Mouse (Mus musculus) midbrain, embryonic 15.5 days (tissue): ENCODE results near the gene Zfp367. TPM values are rescaled to one million over a fixed set of nuclear protein-coding genes. Genes with fewer than 3 reads are reported as not detected.

Experiments used
- ATAC-seq: fragments of 200-750 bp; cut with Nextera tagmentation; replicated peaks from 2 replicates; pipeline ENCODE4 v1.8.0; 2017; ENCODE audit warnings: moderate TSS enrichment
- H3K27ac ChIP-seq: fragments of 300-500 bp; sonication (generic); 2 replicates; pipeline ENCODE4 v1.5.1; 2015; ENCODE audit warnings: mild to moderate bottlenecking, inconsistent platforms
- H3K27me3 ChIP-seq: fragments of 300-500 bp; sonication (generic); replicated peaks from 2 replicates; pipeline ENCODE4 v1.6.1; 2015; ENCODE audit warnings: inconsistent platforms
- H3K36me3 ChIP-seq: fragments of 300-500 bp; sonication (generic); replicated peaks from 2 replicates; pipeline ENCODE4 v1.6.1; 2015; ENCODE audit warnings: inconsistent platforms
- H3K4me1 ChIP-seq: fragments of 300-500 bp; sonication (generic); 2 replicates; pipeline ENCODE4 v1.6.1; 2015; ENCODE audit warnings: inconsistent platforms
- H3K4me2 ChIP-seq: fragments of 300-500 bp; sonication (generic); 2 replicates; pipeline ENCODE4 v1.6.1; 2015; ENCODE audit warnings: inconsistent platforms, mild to moderate bottlenecking, moderate library complexity
- H3K4me3 ChIP-seq: fragments of 300-500 bp; sonication (generic); 2 replicates; pipeline ENCODE4 v1.5.1; 2015; ENCODE audit warnings: mild to moderate bottlenecking, inconsistent platforms
- H3K9ac ChIP-seq: fragments of 300-500 bp; sonication (generic); 2 replicates; pipeline ENCODE4 v1.6.1; 2015; ENCODE audit warnings: mild to moderate bottlenecking, inconsistent platforms
- H3K9me3 ChIP-seq: fragments of 300-500 bp; sonication (generic); 2 replicates; pipeline ENCODE4 v1.6.1; 2016; ENCODE audit warnings: inconsistent platforms
- WGBS: fragments of 180-500 bp; shearing (Covaris S2); methylation state at CpG from one replicate; pipeline ENCODE4 v1.1.7; 2015; ENCODE audit warnings: mixed read lengths; 5-methylcytosine and 5-hydroxymethylcytosine counted together
- polyA plus RNA-seq: library from polyadenylated mRNA; unstranded; fragments of >200 nt; fragmentation: Nextera tagmentation; extraction: Ambion mirVana; gene quantifications from 2 replicates; pipeline ENCODE4 v1.2.1, GENCODE M21; 2015

Zfp367 gene
- polyA plus RNA-seq, 1 experiment from 2014 or later: 4.9 TPM

GRCm38 (mm10) chr13:64107535-64107934, 45.5 kb downstream of the Zfp367 start:
- peak; percentile 45; the same call in 1 of the 2 replicates for ATAC-seq
- Histone ChIP-seq H3K9me3 (no peaks in the 10 kb centered on the region), H3K4me1 (no peaks in the 10 kb centered on the region), H3K9ac (no peak overlapping the region), H3K27me3 (no peaks in the 10 kb centered on the region), H3K4me2 (no peak overlapping the region), H3K4me3 (no peak overlapping the region), H3K27ac (no peak overlapping the region), H3K36me3 (no peaks in the 10 kb centered on the region)
- WGBS: 17% methylated on average over 8 of the region's 8 CpGs

GRCm38 (mm10) chr13:64107105-64107504, 45.9 kb downstream of the Zfp367 start:
- Histone ChIP-seq H3K27me3 (no peaks in the 10 kb centered on the region), H3K36me3 (no peaks in the 10 kb centered on the region), H3K4me1 (no peaks in the 10 kb centered on the region), H3K9me3 (no peaks in the 10 kb centered on the region), H3K4me3 (no peak overlapping the region), H3K9ac (no peak overlapping the region), H3K27ac (no peak overlapping the region), H3K4me2 (no peak overlapping the region)
- ATAC-seq: no peak
- 34% methylated on average over 3 of the region's 3 CpGs for WGBS

- Histone ChIP-seq H3K27me3 (no peaks in the 10 kb centered on the region), H3K36me3 (no peaks in the 10 kb centered on the region), H3K9ac (no peak overlapping the region), H3K4me2 (no peak overlapping the region), H3K9me3 (no peaks in the 10 kb centered on the region), H3K4me3 (no peak overlapping the region), H3K27ac (no peak overlapping the region), H3K4me1 (no peaks in the 10 kb centered on the region)
- ATAC-seq: no peak
- 92% methylated on average over 3 of the region's 3 CpGs for WGBS
These were observed 47.3 kb downstream of the Zfp367 start for GRCm38 (mm10) chr13:64105690-64106089.

GRCm38 (mm10) chr13:64100186-64100585, 52.8 kb downstream of the Zfp367 start:
- Histone ChIP-seq H3K9me3 (no peaks in the 10 kb centered on the region), H3K4me1 (no peaks in the 10 kb centered on the region), H3K27ac (no peak overlapping the region), H3K27me3 (no peaks in the 10 kb centered on the region), H3K9ac (no peak overlapping the region), H3K4me2 (no peak overlapping the region), H3K4me3 (no peak overlapping the region), H3K36me3 (no peaks in the 10 kb centered on the region)
- 71% methylated on average over 3 of the region's 3 CpGs for WGBS
- ATAC-seq: no peak; the same call in 1 of the 2 replicates

GRCm38 (mm10) chr13:64098992-64099391, 54.0 kb downstream of the Zfp367 start:
- H3K9ac ChIP-seq: no peak overlapping the region
- no peaks in the 10 kb centered on the region for H3K9me3 ChIP-seq
- H3K4me2 ChIP-seq: no peak overlapping the region
- no peaks in the 10 kb centered on the region for H3K36me3 ChIP-seq
- no peak for ATAC-seq
- H3K4me3 ChIP-seq: no peak overlapping the region
- no peaks in the 10 kb centered on the region for H3K4me1 ChIP-seq
- 76% methylated on average over 9 of the region's 9 CpGs for WGBS
- H3K27me3 ChIP-seq: no peaks in the 10 kb centered on the region
- H3K27ac ChIP-seq: no peak overlapping the region

GRCm38 (mm10) chr13:64093341-64093740, 59.7 kb downstream of the Zfp367 start:
- H3K9me3 ChIP-seq: no peaks in the 10 kb centered on the region
- ATAC-seq: 0 out of 2 replicates have a peak, but pooled peaks have one; percentile 52
- H3K4me2 ChIP-seq: no peak overlapping the region
- H3K27me3 ChIP-seq: no peaks in the 10 kb centered on the region
- H3K4me1 ChIP-seq: no peaks in the 10 kb centered on the region
- no peaks in the 10 kb centered on the region for H3K36me3 ChIP-seq
- no peak overlapping the region for H3K4me3 ChIP-seq
- H3K9ac ChIP-seq: no peak overlapping the region
- 2% methylated on average over 1 of the region's 1 CpGs for WGBS
- H3K27ac ChIP-seq: no peak overlapping the region

- Histone ChIP-seq H3K4me3 (no peak overlapping the region), H3K36me3 (no peaks in the 10 kb centered on the region), H3K27me3 (no peaks in the 10 kb centered on the region), H3K4me2 (no peak overlapping the region), H3K27ac (no peak overlapping the region), H3K4me1 (no peaks in the 10 kb centered on the region), H3K9ac (no peak overlapping the region), H3K9me3 (no peaks in the 10 kb centered on the region)
- 0 out of 2 replicates have a peak, but pooled peaks have one; percentile 42 for ATAC-seq
- 71% methylated on average over 6 of the region's 6 CpGs for whole genome bisulfite sequencing
These were observed 60.2 kb downstream of the Zfp367 start for GRCm38 (mm10) chr13:64092752-64093151.

GRCm38 (mm10) chr13:64092141-64092540, 60.9 kb downstream of the Zfp367 start:
- H3K4me2 ChIP-seq: no peak overlapping the region
- H3K27ac ChIP-seq: no peak overlapping the region
- 69% methylated on average over 3 of the region's 3 CpGs for WGBS
- H3K27me3 ChIP-seq: no peaks in the 10 kb centered on the region
- no peak overlapping the region for H3K9ac ChIP-seq
- H3K9me3 ChIP-seq: no peaks in the 10 kb centered on the region
- no peak overlapping the region for H3K4me3 ChIP-seq
- no peaks in the 10 kb centered on the region for H3K36me3 ChIP-seq
- H3K4me1 ChIP-seq: no peaks in the 10 kb centered on the region
- no peak for ATAC-seq

GRCm38 (mm10) chr13:64091006-64091405, 62.0 kb downstream of the Zfp367 start:
- H3K36me3 ChIP-seq: no peaks in the 10 kb centered on the region
- 52% methylated on average over 7 of the region's 7 CpGs for WGBS
- no peak for ATAC-seq
- H3K27me3 ChIP-seq: no peaks in the 10 kb centered on the region
- no peak overlapping the region for H3K9ac ChIP-seq
- H3K4me1 ChIP-seq: no peaks in the 10 kb centered on the region
- no peaks in the 10 kb centered on the region for H3K9me3 ChIP-seq
- H3K4me3 ChIP-seq: no peak overlapping the region
- H3K27ac ChIP-seq: no peak overlapping the region
- H3K4me2 ChIP-seq: no peak overlapping the region

- Histone ChIP-seq H3K4me2 (no peak overlapping the region), H3K9me3 (no peaks in the 10 kb centered on the region), H3K27ac (no peak overlapping the region), H3K27me3 (no peaks in the 10 kb centered on the region), H3K36me3 (no peaks in the 10 kb centered on the region), H3K4me3 (no peak overlapping the region), H3K4me1 (no peaks in the 10 kb centered on the region), H3K9ac (no peak overlapping the region)
- 86% methylated on average over 5 of the region's 5 CpGs for WGBS
- no peak for ATAC-seq
These were observed 62.7 kb downstream of the Zfp367 start for GRCm38 (mm10) chr13:64090278-64090677.

GRCm38 (mm10) chr13:64089130-64089529, 63.9 kb downstream of the Zfp367 start, which contains the start of gene Hsd17b3:
Gene Hsd17b3, minus strand, starts transcription at chr13:64089230.
- H3K36me3 ChIP-seq: no peaks in the 10 kb centered on the region
- H3K27ac ChIP-seq: no peak within 1 kb of the TSS
- H3K9me3 ChIP-seq: no peaks in the 10 kb centered on the region
- ATAC-seq: no peak
- H3K4me3 ChIP-seq: no peak within 1 kb of the TSS
- H3K4me2 ChIP-seq: no peak within 1 kb of the TSS
- H3K4me1 ChIP-seq: no peaks in the 10 kb centered on the region
- 83% methylated on average over 4 of the region's 4 CpGs for whole genome bisulfite sequencing
- H3K9ac ChIP-seq: no peak within 1 kb of the TSS
- H3K27me3 ChIP-seq: no peaks in the 10 kb centered on the region

- Histone ChIP-seq H3K9me3 (no peaks in the 10 kb centered on the region), H3K27ac (no peak overlapping the region), H3K4me1 (no peaks in the 10 kb centered on the region), H3K36me3 (no peaks in the 10 kb centered on the region), H3K4me2 (no peak overlapping the region), H3K9ac (no peak overlapping the region), H3K27me3 (no peaks in the 10 kb centered on the region), H3K4me3 (no peak overlapping the region)
- no peak for ATAC-seq
- WGBS: 87% methylated on average over 7 of the region's 7 CpGs
These were observed 64.9 kb downstream of the Zfp367 start for GRCm38 (mm10) chr13:64088057-64088456.

- Histone ChIP-seq H3K27ac (no peak overlapping the region), H3K9ac (no peak overlapping the region), H3K36me3 (no peaks in the 10 kb centered on the region), H3K9me3 (no peaks in the 10 kb centered on the region), H3K4me2 (no peak overlapping the region), H3K4me1 (peaks cover 11% of the 10 kb centered on the region), H3K4me3 (no peak overlapping the region), H3K27me3 (no peaks in the 10 kb centered on the region)
- 89% methylated on average over 5 of the region's 5 CpGs for WGBS
- ATAC-seq: no peak
These were observed 67.0 kb downstream of the Zfp367 start for GRCm38 (mm10) chr13:64086036-64086435.
